Mouse (Mus musculus): ENCODE measurements around the gene Zfhx3. TPM values are rescaled to one million over a fixed set of nuclear protein-coding genes. Genes with fewer than 3 reads are reported as not detected.

Zfhx3 gene
- total and polyA plus RNA-seq, 3 experiments = 0.23 to 2.5 TPM; not detected in 1

GRCm38 (mm10) chr8:108842307-108842706, 899.9 kb downstream of the Zfhx3 start:
- Histone ChIP-seq H3K27me3 (ENCODE audit: control insufficient read depth in 1 of 2, insufficient read depth in 2 of 2, low read length in 2 of 2) (no peaks in the 10 kb centered on the region), H3K4me3 (ENCODE audit: control insufficient read depth in 1 of 2, insufficient read depth in 1 of 2, low read depth in 2 of 2, low read length in 2 of 2) (no peak overlapping the region), H3K36me3 (ENCODE audit: control insufficient read depth in 1 of 2, insufficient read depth in 2 of 2, low read length in 2 of 2) (no peaks in the 10 kb centered on the region), H3K9ac (ENCODE audit: control insufficient read depth, low read depth, low read length, poor library complexity, severe bottlenecking) (no peak overlapping the region), H3K79me2 (ENCODE audit: control insufficient read depth, insufficient read depth, low read length, poor library complexity) (no peaks in the 10 kb centered on the region), H3K4me1 (ENCODE audit: control insufficient read depth in 1 of 2, insufficient read depth in 2 of 2, low read length in 2 of 2) (no peaks in the 10 kb centered on the region), H3K9me3 (replicated peaks; ENCODE audit: insufficient read depth, low read length) (no peaks in the 10 kb centered on the region), H3K27ac (ENCODE audit: control insufficient read depth, low read depth, low read length) (no peak overlapping the region)
- peak; percentile 44; the same call in 1 of the 2 replicates for TF ChIP-seq ZNF384 (IDR thresholded peaks at IDR 0.05; ENCODE audit: low read depth, low read length)
- no peak for TF ChIP-seq MEF2A (IDR thresholded peaks at IDR 0.05; ENCODE audit: extremely low read depth, insufficient replicate concordance, low read depth, low read length, poor library complexity, severe bottlenecking)
- TF ChIP-seq ELF1 (IDR thresholded peaks at IDR 0.05; ENCODE audit: low read depth, low read length) = no peak
- 0 out of 4 replicates have a peak, but pooled peaks of 1 of the 2 experiments have one; percentile 9 for TF ChIP-seq EP300 (IDR thresholded peaks at IDR 0.05; ENCODE audit: low read depth in 1 of 2, low read length in 2 of 2)
- TF ChIP-seq GATA1 (IDR thresholded peaks at IDR 0.05; ENCODE audit: low read depth, low read length) = no peak
- no peak for TF ChIP-seq SIN3A (IDR thresholded peaks at IDR 0.05; ENCODE audit: low read length)
- TF ChIP-seq MYB (IDR thresholded peaks at IDR 0.05; ENCODE audit: low read depth, low read length) = no peak
- TF ChIP-seq TCF12 (IDR thresholded peaks at IDR 0.05; ENCODE audit: low read depth, low read length) = 0 out of 2 replicates have a peak, but pooled peaks have one; percentile 9
- no peak for TF ChIP-seq HCFC1 (IDR thresholded peaks at IDR 0.05; ENCODE audit: low read depth, low read length)
- DNase-seq (ENCODE audit: low read depth, low spot score) = peak; percentile 37

- Histone ChIP-seq H3K9me3 (replicated peaks; ENCODE audit: insufficient read depth, low read length) (no peaks in the 10 kb centered on the region), H3K4me1 (ENCODE audit: control insufficient read depth in 1 of 2, insufficient read depth in 2 of 2, low read length in 2 of 2) (no peaks in the 10 kb centered on the region), H3K9ac (ENCODE audit: control insufficient read depth, low read depth, low read length, poor library complexity, severe bottlenecking) (no peak overlapping the region), H3K36me3 (ENCODE audit: control insufficient read depth in 1 of 2, insufficient read depth in 2 of 2, low read length in 2 of 2) (no peaks in the 10 kb centered on the region), H3K27me3 (ENCODE audit: control insufficient read depth in 1 of 2, insufficient read depth in 2 of 2, low read length in 2 of 2) (no peaks in the 10 kb centered on the region), H3K27ac (ENCODE audit: control insufficient read depth, low read depth, low read length) (no peak overlapping the region), H3K79me2 (ENCODE audit: control insufficient read depth, insufficient read depth, low read length, poor library complexity) (no peaks in the 10 kb centered on the region), H3K4me3 (ENCODE audit: control insufficient read depth in 1 of 2, insufficient read depth in 1 of 2, low read depth in 2 of 2, low read length in 2 of 2) (no peak overlapping the region)
- DNase-seq (ENCODE audit: low read depth, low spot score) = no peak
- TF ChIP-seq ZC3H11A (IDR thresholded peaks at IDR 0.05; ENCODE audit: low read depth, low read length) (no peak), UBTF (IDR thresholded peaks at IDR 0.05; ENCODE audit: borderline replicate concordance, insufficient read depth, low read depth, low read length) (no peak), MXI1 (IDR thresholded peaks at IDR 0.05; ENCODE audit: low read depth, low read length) (no peak), POLR2A (IDR thresholded peaks at IDR 0.05; ENCODE audit: control insufficient read depth in 1 of 2, insufficient read depth in 1 of 2, low read depth in 1 of 2, low read length in 2 of 2, poor library complexity in 1 of 2) (no peak), RCOR1 (IDR thresholded peaks at IDR 0.05; ENCODE audit: low read depth, low read length) (no peak), CHD1 (IDR thresholded peaks at IDR 0.05; ENCODE audit: low read depth, low read length) (no peak), TCF12 (IDR thresholded peaks at IDR 0.05; ENCODE audit: low read depth, low read length) (no peak), ETS1 (IDR thresholded peaks at IDR 0.05; ENCODE audit: low read depth, low read length) (no peak), EP300 (IDR thresholded peaks at IDR 0.05; ENCODE audit: low read depth in 1 of 2, low read length in 2 of 2) (no peak), MYC (IDR thresholded peaks at IDR 0.05; ENCODE audit: low read depth, low read length) (no peak), BHLHE40 (IDR thresholded peaks at IDR 0.05; ENCODE audit: borderline replicate concordance, low read depth, low read length) (no peak), POLR2AphosphoS2 (IDR thresholded peaks at IDR 0.05; ENCODE audit: low read length) (no peak), ZKSCAN1 (IDR thresholded peaks at IDR 0.05; ENCODE audit: low read depth, low read length) (no peak), NELFE (IDR thresholded peaks at IDR 0.05; ENCODE audit: low read depth, low read length) (no peak), ZMIZ1 (IDR thresholded peaks at IDR 0.05; ENCODE audit: low read depth, low read length) (no peak), KAT2A (conservative IDR thresholded peaks at IDR 0.05; ENCODE audit: low read depth, low read length) (no peak), POLR2AphosphoS5 (IDR thresholded peaks at IDR 0.05; ENCODE audit: borderline replicate concordance, low read depth, low read length) (no peak), GABPA (IDR thresholded peaks at IDR 0.05; ENCODE audit: low read depth, low read length) (no peak), NRF1 (IDR thresholded peaks at IDR 0.05; ENCODE audit: insufficient read depth, low read depth, low read length, poor library complexity, severe bottlenecking) (no peak)
These were observed 903.7 kb downstream of the Zfhx3 start for GRCm38 (mm10) chr8:108846174-108846573.

Data from MEL (cell line).